Mouse (Mus musculus) limb, embryonic 15.5 days (tissue): Measurements from ENCODE around the gene Cacna2d3. TPM values are rescaled to one million over a fixed set of nuclear protein-coding genes. Genes with fewer than 3 reads are reported as not detected.

Experiments
- ATAC-seq: fragments of 200-750 bp; cut with Nextera tagmentation; 2 replicates; pipeline ENCODE4 v1.8.0; 2017; ENCODE audit warnings: low read depth, moderate TSS enrichment; ENCODE audit not compliant: insufficient number of reproducible peaks, low FRiP score, low TSS enrichment
- H3K27ac ChIP-seq: fragments of 300-500 bp; sonication (generic); 2 replicates; pipeline ENCODE4 v1.5.1; 2015; ENCODE audit warnings: moderate library complexity, mild to moderate bottlenecking, inconsistent platforms
- H3K27me3 ChIP-seq: fragments of 300-500 bp; sonication (generic); 2 replicates; pipeline ENCODE4 v1.6.1; 2015; ENCODE audit warnings: inconsistent platforms
- H3K36me3 ChIP-seq: fragments of 300-500 bp; sonication (generic); 2 replicates; pipeline ENCODE4 v1.6.1; 2015; ENCODE audit warnings: inconsistent platforms
- H3K4me1 ChIP-seq: fragments of 300-500 bp; sonication (generic); 2 replicates; pipeline ENCODE4 v1.6.1; 2015; ENCODE audit warnings: inconsistent platforms
- H3K4me2 ChIP-seq: fragments of 300-500 bp; sonication (generic); 2 replicates; pipeline ENCODE4 v1.6.1; 2015; ENCODE audit warnings: mild to moderate bottlenecking, inconsistent platforms
- H3K4me3 ChIP-seq: fragments of 300-500 bp; sonication (generic); 2 replicates; pipeline ENCODE4 v1.5.1; 2015; ENCODE audit warnings: mild to moderate bottlenecking, inconsistent platforms
- H3K9ac ChIP-seq: fragments of 300-500 bp; sonication (generic); 2 replicates; pipeline ENCODE4 v1.6.1; 2015; ENCODE audit warnings: inconsistent platforms
- H3K9me3 ChIP-seq: fragments of 300-500 bp; sonication (generic); 2 replicates; pipeline ENCODE4 v1.6.1; 2016; ENCODE audit warnings: inconsistent platforms
- WGBS: fragments of 180-500 bp; shearing (Covaris S2); methylation state at CpG from one replicate; pipeline ENCODE4 v1.1.7; 2015; 5-methylcytosine and 5-hydroxymethylcytosine counted together
- polyA plus RNA-seq: library from polyadenylated mRNA; unstranded; fragments of >200 nt; fragmentation: Nextera tagmentation; extraction: Ambion mirVana; gene quantifications from 2 replicates; pipeline ENCODE4 v1.2.1, GENCODE M21; 2015

Cacna2d3 gene
- polyA plus RNA-seq, 1 experiment from 2014 or later: 7.2 TPM

- H3K4me2 ChIP-seq: no peak overlapping the region
Measured at GRCm38 (mm10) chr14:29628213-29628612, 93.5 kb downstream of the Cacna2d3 start.

DNA sequence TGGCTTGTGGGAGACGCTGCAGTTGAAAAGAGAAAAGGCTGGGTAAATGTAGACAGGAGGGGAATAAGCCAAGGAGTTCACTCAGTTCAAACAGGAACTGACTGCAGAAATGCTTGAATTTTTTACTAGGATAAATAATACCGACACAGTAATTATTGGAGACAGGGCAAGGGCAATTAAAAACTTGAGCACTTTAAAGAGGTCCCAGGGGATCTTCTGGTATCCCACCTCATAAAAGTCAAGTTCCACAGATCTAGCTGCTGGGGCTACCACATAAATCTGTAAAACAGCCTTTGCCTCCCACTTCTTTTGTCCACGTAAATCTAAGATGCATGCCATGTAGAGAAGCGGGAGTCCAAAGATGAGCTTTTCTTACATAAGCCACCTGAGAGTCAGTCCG, 109.2 kb downstream of the Cacna2d3 start:
- no peak for ATAC-seq

More at GRCm38 (mm10) chr14:29628213-29628612, 93.5 kb downstream of the Cacna2d3 start:
- no peak overlapping the region for H3K27ac ChIP-seq
- H3K36me3 ChIP-seq: no peaks in the 10 kb centered on the region
- ATAC-seq: no peak
- no peaks in the 10 kb centered on the region for H3K27me3 ChIP-seq
- H3K9me3 ChIP-seq: no peaks in the 10 kb centered on the region
- no peak overlapping the region for H3K4me3 ChIP-seq
- no peaks in the 10 kb centered on the region for H3K4me1 ChIP-seq
- H3K9ac ChIP-seq: no peak overlapping the region
- 66% methylated on average over 8 of the region's 8 CpGs for WGBS

GRCm38 (mm10) chr14:29608761-29609160, 112.9 kb downstream of the Cacna2d3 start:
- Histone ChIP-seq H3K36me3 (no peaks in the 10 kb centered on the region), H3K27ac (no peak overlapping the region), H3K9ac (no peak overlapping the region), H3K4me1 (0 out of 2 replicates have a peak, but pooled peaks cover 4% of the 10 kb centered on the region), H3K4me2 (no peak overlapping the region), H3K4me3 (no peak overlapping the region), H3K27me3 (peaks cover 2% of the 10 kb centered on the region; the same call in 1 of the 2 replicates), H3K9me3 (no peaks in the 10 kb centered on the region)
- 42% methylated on average over 6 of the region's 6 CpGs for WGBS
- no peak for ATAC-seq

More for the DNA sequence above, 109.2 kb downstream of the Cacna2d3 start:
- Histone ChIP-seq H3K4me2 (no peak overlapping the region), H3K9me3 (no peaks in the 10 kb centered on the region), H3K9ac (no peak overlapping the region), H3K27me3 (peaks cover 2% of the 10 kb centered on the region; the same call in 1 of the 2 replicates), H3K4me3 (no peak overlapping the region), H3K36me3 (no peaks in the 10 kb centered on the region), H3K27ac (no peak overlapping the region), H3K4me1 (0 out of 2 replicates have a peak, but pooled peaks cover 4% of the 10 kb centered on the region)
- 23% methylated on average over 5 of the region's 5 CpGs for WGBS

DNA sequence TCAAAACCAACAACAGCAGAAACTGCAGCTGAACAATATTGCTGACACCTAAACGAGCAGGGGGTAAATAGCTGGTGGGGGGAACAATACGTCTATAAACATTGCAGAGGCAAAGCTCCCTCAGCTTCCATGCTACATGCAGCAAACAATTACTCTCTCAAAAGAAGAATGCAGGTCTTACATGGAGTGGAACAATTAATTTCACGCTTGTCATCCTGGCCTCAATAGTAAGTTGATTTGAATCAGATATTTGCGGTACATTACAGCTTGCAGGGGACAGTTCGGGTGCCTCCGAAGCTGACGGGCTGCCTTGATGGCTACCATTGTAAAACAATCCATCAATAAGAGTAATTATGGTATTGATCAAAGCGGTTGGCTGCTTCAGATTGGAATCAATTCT, 122.2 kb downstream of the Cacna2d3 start:
- Histone ChIP-seq H3K27ac (no peak overlapping the region), H3K9me3 (no peaks in the 10 kb centered on the region), H3K4me2 (no peak overlapping the region), H3K4me3 (no peak overlapping the region), H3K27me3 (no peaks in the 10 kb centered on the region), H3K9ac (no peak overlapping the region), H3K4me1 (no peaks in the 10 kb centered on the region), H3K36me3 (no peaks in the 10 kb centered on the region)
- WGBS: 69% methylated on average over 8 of the region's 8 CpGs
- no peak for ATAC-seq

- no peak overlapping the region for H3K9ac ChIP-seq
- ATAC-seq: no peak
- no peak overlapping the region for H3K27ac ChIP-seq
- no peak overlapping the region for H3K4me3 ChIP-seq
- H3K27me3 ChIP-seq: no peaks in the 10 kb centered on the region
- no peaks in the 10 kb centered on the region for H3K9me3 ChIP-seq
- H3K4me1 ChIP-seq: no peaks in the 10 kb centered on the region
- no peaks in the 10 kb centered on the region for H3K36me3 ChIP-seq
- WGBS: 85% methylated on average over 4 of the region's 4 CpGs
- H3K4me2 ChIP-seq: no peak overlapping the region
Measured at GRCm38 (mm10) chr14:29592896-29593295, 128.8 kb downstream of the Cacna2d3 start.

GRCm38 (mm10) chr14:29589628-29590027, 132.0 kb downstream of the Cacna2d3 start:
- H3K27ac ChIP-seq: no peak overlapping the region
- 55% methylated on average over 9 of the region's 9 CpGs for WGBS
- no peak for ATAC-seq

DNA sequence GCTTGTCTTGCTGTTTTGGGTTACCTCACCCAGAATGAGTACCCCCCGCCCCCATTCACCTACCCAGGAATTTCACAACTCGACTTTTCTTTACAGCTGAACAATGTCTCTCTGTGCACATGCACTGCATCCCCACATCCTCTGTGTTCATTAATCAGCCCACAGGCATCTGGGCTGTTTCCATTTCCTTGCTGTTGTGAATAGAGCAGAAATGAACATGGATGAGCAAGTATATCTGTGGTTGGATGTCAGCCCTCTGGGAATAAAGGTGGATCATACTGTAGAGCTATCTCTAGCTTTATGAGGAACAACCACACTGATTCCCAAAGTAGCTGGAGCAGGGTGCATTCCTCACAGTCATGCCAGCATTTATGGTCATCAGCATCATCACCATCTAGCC, 139.7 kb downstream of the Cacna2d3 start:
- Histone ChIP-seq H3K27ac (no peak overlapping the region), H3K4me3 (no peak overlapping the region), H3K4me1 (no peaks in the 10 kb centered on the region), H3K9me3 (no peaks in the 10 kb centered on the region), H3K4me2 (no peak overlapping the region), H3K36me3 (no peaks in the 10 kb centered on the region), H3K27me3 (no peaks in the 10 kb centered on the region), H3K9ac (no peak overlapping the region)
- ATAC-seq: no peak
- 56% methylated on average over 2 of the region's 2 CpGs for WGBS

More at GRCm38 (mm10) chr14:29589628-29590027, 132.0 kb downstream of the Cacna2d3 start:
- Histone ChIP-seq H3K36me3 (no peaks in the 10 kb centered on the region), H3K9ac (no peak overlapping the region), H3K9me3 (no peaks in the 10 kb centered on the region), H3K27me3 (no peaks in the 10 kb centered on the region), H3K4me1 (no peaks in the 10 kb centered on the region), H3K4me2 (no peak overlapping the region), H3K4me3 (no peak overlapping the region)

GRCm38 (mm10) chr14:29577786-29578185, 143.9 kb downstream of the Cacna2d3 start:
- no peaks in the 10 kb centered on the region for H3K36me3 ChIP-seq
- no peak overlapping the region for H3K27ac ChIP-seq
- no peaks in the 10 kb centered on the region for H3K4me1 ChIP-seq
- 49% methylated on average over 1 of the region's 1 CpGs for WGBS
- no peaks in the 10 kb centered on the region for H3K9me3 ChIP-seq
- no peak overlapping the region for H3K4me3 ChIP-seq
- no peaks in the 10 kb centered on the region for H3K27me3 ChIP-seq
- no peak for ATAC-seq
- H3K4me2 ChIP-seq: no peak overlapping the region
- H3K9ac ChIP-seq: no peak overlapping the region

DNA sequence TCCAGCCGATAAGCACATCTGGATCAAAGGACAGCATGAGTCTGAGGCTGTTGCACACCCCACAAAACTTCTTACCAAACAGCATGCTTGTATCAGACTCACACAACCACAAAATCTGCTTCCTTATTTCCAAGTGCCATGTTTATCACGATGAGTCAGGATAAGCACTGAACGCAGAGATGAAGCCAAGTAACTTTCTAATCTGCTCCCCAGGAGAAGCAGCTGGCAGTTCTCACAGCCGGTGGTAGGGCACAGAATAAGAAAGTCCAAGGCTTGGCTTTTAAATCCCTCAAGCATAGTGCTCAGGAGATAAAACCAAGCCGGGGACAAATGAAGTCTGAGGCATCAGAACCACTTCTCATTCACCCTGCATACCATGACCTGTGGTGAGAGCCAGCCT, 146.1 kb downstream of the Cacna2d3 start:
- WGBS: 66% methylated on average over 5 of the region's 5 CpGs
- H3K4me2 ChIP-seq: no peak overlapping the region
- H3K27me3 ChIP-seq: no peaks in the 10 kb centered on the region
- H3K4me1 ChIP-seq: no peaks in the 10 kb centered on the region
- ATAC-seq: no peak
- no peaks in the 10 kb centered on the region for H3K36me3 ChIP-seq
- H3K9me3 ChIP-seq: no peaks in the 10 kb centered on the region
- no peak overlapping the region for H3K4me3 ChIP-seq
- no peak overlapping the region for H3K27ac ChIP-seq
- H3K9ac ChIP-seq: no peak overlapping the region

- WGBS: 20% methylated on average over 6 of the region's 6 CpGs
Measured at GRCm38 (mm10) chr14:29562704-29563103, 159.0 kb downstream of the Cacna2d3 start.

GRCm38 (mm10) chr14:29561122-29561834, 160.4 kb downstream of the Cacna2d3 start:
- Histone ChIP-seq H3K27ac (no peak overlapping the region), H3K9ac (no peak overlapping the region), H3K36me3 (no peaks in the 10 kb centered on the region), H3K4me2 (no peak overlapping the region), H3K4me3 (no peak overlapping the region), H3K4me1 (no peaks in the 10 kb centered on the region), H3K27me3 (no peaks in the 10 kb centered on the region), H3K9me3 (no peaks in the 10 kb centered on the region)
- no peak for ATAC-seq
- WGBS: 33% methylated on average over 11 of the region's 11 CpGs

More at GRCm38 (mm10) chr14:29562704-29563103, 159.0 kb downstream of the Cacna2d3 start:
- Histone ChIP-seq H3K36me3 (no peaks in the 10 kb centered on the region), H3K9ac (no peak overlapping the region), H3K4me3 (no peak overlapping the region), H3K27me3 (no peaks in the 10 kb centered on the region), H3K4me2 (no peak overlapping the region), H3K9me3 (no peaks in the 10 kb centered on the region), H3K27ac (no peak overlapping the region), H3K4me1 (no peaks in the 10 kb centered on the region)
- ATAC-seq: no peak

DNA sequence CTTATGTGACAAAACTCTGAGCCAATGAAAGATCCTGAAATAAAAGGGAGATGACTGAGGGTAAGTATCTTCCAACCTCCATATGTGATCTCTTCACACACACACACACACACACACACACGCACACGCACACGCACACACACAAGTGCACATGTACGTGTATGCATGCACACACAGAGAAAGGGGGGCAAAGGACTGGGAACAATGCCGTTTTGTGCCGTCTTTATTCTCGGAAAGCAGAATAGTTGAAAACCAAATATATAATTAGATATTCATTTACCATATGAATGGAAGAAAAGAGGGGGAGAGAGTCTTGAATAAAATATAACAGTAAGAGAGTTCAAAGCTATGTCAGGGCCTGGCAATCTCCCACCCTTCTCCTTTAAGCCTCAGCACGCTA, 163.2 kb downstream of the Cacna2d3 start:
- no peak overlapping the region for H3K9ac ChIP-seq
- H3K4me2 ChIP-seq: no peak overlapping the region
- H3K27ac ChIP-seq: no peak overlapping the region
- 89% methylated on average over 8 of the region's 8 CpGs for WGBS
- no peaks in the 10 kb centered on the region for H3K36me3 ChIP-seq
- no peaks in the 10 kb centered on the region for H3K4me1 ChIP-seq
- no peak overlapping the region for H3K4me3 ChIP-seq
- ATAC-seq: no peak
- H3K27me3 ChIP-seq: no peaks in the 10 kb centered on the region
- no peaks in the 10 kb centered on the region for H3K9me3 ChIP-seq
